Mouse (Mus musculus) T-helper 2 cell (primary cell): ENCODE measurements at regions not wholly inside any gene's neighbourhood (a gene's known extent, or its start where the extent isn't known, plus 50 kb on each side); places are given as distances from the start of the nearest gene placed in this dataset.
"Not testable (repeated sequence)": the region's sequence is repeated elsewhere in the genome, so short reads cannot be mapped to it uniquely, and the experiment has no call there.

ENCODE experiments used
- in situ Hi-C: fragments of 300-600 bp; cut with MboI, MseI; formaldehyde crosslinking; loops from one replicate; pipeline ENCODE4 v1.15.1; 2025; ENCODE audit warnings: high pct_unique_total_duplicates

GRCm38 (mm10) chr6:50821401-50822235 lies 167.4 kb upstream of the Npvf start:
- in situ Hi-C loops: no loop called here

GRCm38 (mm10) chr6:50822236-50823151 lies 168.3 kb upstream of the Npvf start:
- in situ Hi-C loops: no loop called here

- in situ Hi-C loops: no loop called here
Observed at GRCm38 (mm10) chr6:50823220-50823910, 169.1 kb upstream of the Npvf start.

- in situ Hi-C loops: no loop called here
Observed at GRCm38 (mm10) chr6:50824466-50824865, 170.2 kb upstream of the Npvf start.

- in situ Hi-C loops: no loop called here
Observed at GRCm38 (mm10) chr6:50831725-50832124, 177.5 kb upstream of the Npvf start.

GRCm38 (mm10) chr6:50835997-50836625 lies 181.9 kb upstream of the Npvf start:
- in situ Hi-C loops: no loop called here

GRCm38 (mm10) chr6:50840826-50841225 lies 186.6 kb upstream of the Npvf start:
- in situ Hi-C loops: no loop called here

GRCm38 (mm10) chr6:50845246-50845645 lies 191.0 kb upstream of the Npvf start:
- in situ Hi-C loops: not testable (repeated sequence)

- in situ Hi-C loops: no loop called here
Observed at GRCm38 (mm10) chr6:50846740-50847516, 192.7 kb upstream of the Npvf start.

- in situ Hi-C loops: no loop called here
Observed at GRCm38 (mm10) chr6:50847548-50847947, 193.3 kb upstream of the Npvf start.

- in situ Hi-C loops: no loop called here
Observed at GRCm38 (mm10) chr6:50859162-50859561, 204.9 kb upstream of the Npvf start.

- in situ Hi-C loops: no loop called here
Observed at GRCm38 (mm10) chr6:50877991-50878390, 223.8 kb upstream of the Npvf start.

- in situ Hi-C loops: no loop called here
Observed at GRCm38 (mm10) chr6:50882298-50882697, 228.1 kb upstream of the Npvf start.

- in situ Hi-C loops: no loop called here
Observed at GRCm38 (mm10) chr6:50882759-50883158, 228.5 kb upstream of the Npvf start.

- in situ Hi-C loops: no loop called here
Observed at GRCm38 (mm10) chr6:50885031-50885430, 230.8 kb upstream of the Npvf start.

GRCm38 (mm10) chr6:50885771-50886360 lies 231.6 kb upstream of the Npvf start:
- in situ Hi-C loops: no loop called here

GRCm38 (mm10) chr6:50890370-50891204 lies 236.3 kb upstream of the Npvf start:
- in situ Hi-C loops: no loop called here

GRCm38 (mm10) chr6:50891205-50891526 lies 236.9 kb upstream of the Npvf start:
- in situ Hi-C loops: no loop called here

- in situ Hi-C loops: no loop called here
Observed at GRCm38 (mm10) chr6:50898792-50899191, 244.6 kb upstream of the Npvf start.
